Mouse (Mus musculus): ENCODE results near the gene Olfr220.

Olfr220 gene

GRCm38 (mm10) chr1:174441782-174442181 lies at the start of gene Olfr220:
Gene Olfr220 (plus strand): TSS chr1:174442082.
- DNase-seq (ENCODE audit: low read depth): no peak

GRCm38 (mm10) chr1:174422959-174423358 lies 18.9 kb upstream of the Olfr220 start:
- no peak for DNase-seq (ENCODE audit: low read depth)

GRCm38 (mm10) chr1:174423764-174424163 lies 18.1 kb upstream of the Olfr220 start, which contains the start of gene Olfr414:
Gene Olfr414 (plus strand): TSS chr1:174424064.
- no peak for DNase-seq (ENCODE audit: low read depth)

GRCm38 (mm10) chr1:174426180-174426986 lies 15.5 kb upstream of the Olfr220 start:
- DNase-seq (ENCODE audit: low read depth): no peak

- DNase-seq (ENCODE audit: low read depth): no peak
Measured at GRCm38 (mm10) chr1:174427402-174427801, 14.5 kb upstream of the Olfr220 start.

GRCm38 (mm10) chr1:174428407-174428806 lies 13.5 kb upstream of the Olfr220 start:
- DNase-seq (ENCODE audit: low read depth): no peak

GRCm38 (mm10) chr1:174434121-174434520 lies 7.8 kb upstream of the Olfr220 start:
- no peak for DNase-seq (ENCODE audit: low read depth)

- DNase-seq (ENCODE audit: low read depth): no peak
Measured at GRCm38 (mm10) chr1:174455100-174455499, 13.2 kb downstream of the Olfr220 start.

GRCm38 (mm10) chr1:174465385-174465784 lies 23.5 kb downstream of the Olfr220 start:
- no peak for DNase-seq (ENCODE audit: low read depth)

- peak; percentile 46 for DNase-seq (ENCODE audit: low read depth)
Measured at GRCm38 (mm10) chr1:174466240-174466639, 24.4 kb downstream of the Olfr220 start.

GRCm38 (mm10) chr1:174469736-174470135 lies 27.9 kb downstream of the Olfr220 start:
- peak; percentile 39 for DNase-seq (ENCODE audit: low read depth)

- DNase-seq (ENCODE audit: low read depth): no peak
Measured at GRCm38 (mm10) chr1:174482567-174482966, 40.7 kb downstream of the Olfr220 start.

GRCm38 (mm10) chr1:174500064-174500463 lies 58.2 kb downstream of the Olfr220 start:
- no peak for DNase-seq (ENCODE audit: low read depth)

Data from naive thymus-derived CD4-positive, alpha-beta T cell, adult 2 months (primary cell).